Mouse (Mus musculus): ENCODE data around the gene Plk5.

Plk5 gene

GRCm38 (mm10) chr10:80387522-80387959 lies 31.3 kb downstream of the Plk5 start, which contains the start of gene Mex3d:
TSS of gene Mex3d (minus strand) at chr10:80387659.
- DNase-seq (ENCODE audit: low spot score): peak; percentile 81

- no peak for DNase-seq (ENCODE audit: low spot score)
Observed at GRCm38 (mm10) chr10:80388731-80389130, 32.5 kb downstream of the Plk5 start.

GRCm38 (mm10) chr10:80389185-80389708 lies 33.0 kb downstream of the Plk5 start:
- DNase-seq (ENCODE audit: low spot score): no peak

DNA sequence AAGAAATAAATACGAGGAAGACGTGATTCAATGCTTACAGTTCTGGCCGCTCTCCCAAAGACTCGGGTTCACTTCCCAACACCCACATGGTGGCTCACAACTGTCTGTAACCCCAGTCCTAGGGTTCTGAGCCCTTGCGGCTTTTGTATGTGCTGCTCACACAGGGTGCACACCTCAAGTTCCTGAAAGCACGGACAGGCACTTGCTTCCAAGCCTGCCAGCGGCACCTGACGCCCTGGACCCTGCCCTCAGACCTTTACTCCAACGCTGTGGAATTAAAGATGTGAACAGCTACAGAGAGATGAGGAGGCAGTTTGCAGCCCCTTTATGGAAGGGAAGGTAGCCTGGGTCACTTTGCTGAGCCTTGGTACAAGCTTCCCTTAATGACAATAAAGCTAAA lies 34.4 kb downstream of the Plk5 start:
- no peak for DNase-seq (ENCODE audit: low spot score)

DNA sequence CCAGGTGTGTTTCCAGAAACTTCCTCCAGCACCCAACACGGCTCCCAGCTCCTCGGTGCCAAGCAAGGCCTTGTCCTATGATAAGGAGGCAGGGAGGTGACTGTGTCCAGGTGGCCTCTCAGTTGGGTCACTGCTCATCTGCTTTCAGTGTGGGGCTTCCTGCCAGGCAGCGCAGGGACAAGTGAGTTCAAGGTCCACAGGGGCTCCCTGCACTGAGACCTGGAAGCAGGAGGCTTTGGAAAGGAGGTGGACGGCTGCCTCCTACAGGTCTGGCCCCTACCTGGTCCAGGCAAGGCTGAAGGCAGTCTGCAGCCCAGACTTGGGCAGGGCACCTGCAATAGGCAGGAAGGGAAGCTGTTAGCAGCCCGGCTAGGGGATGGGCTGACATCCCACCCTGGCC lies 36.4 kb downstream of the Plk5 start:
- DNase-seq (ENCODE audit: low spot score): no peak

- DNase-seq (ENCODE audit: low spot score): no peak
Observed at GRCm38 (mm10) chr10:80395025-80395627, 38.9 kb downstream of the Plk5 start.

- DNase-seq (ENCODE audit: low spot score): no peak
Observed at GRCm38 (mm10) chr10:80396822-80397523, 40.7 kb downstream of the Plk5 start.

DNA sequence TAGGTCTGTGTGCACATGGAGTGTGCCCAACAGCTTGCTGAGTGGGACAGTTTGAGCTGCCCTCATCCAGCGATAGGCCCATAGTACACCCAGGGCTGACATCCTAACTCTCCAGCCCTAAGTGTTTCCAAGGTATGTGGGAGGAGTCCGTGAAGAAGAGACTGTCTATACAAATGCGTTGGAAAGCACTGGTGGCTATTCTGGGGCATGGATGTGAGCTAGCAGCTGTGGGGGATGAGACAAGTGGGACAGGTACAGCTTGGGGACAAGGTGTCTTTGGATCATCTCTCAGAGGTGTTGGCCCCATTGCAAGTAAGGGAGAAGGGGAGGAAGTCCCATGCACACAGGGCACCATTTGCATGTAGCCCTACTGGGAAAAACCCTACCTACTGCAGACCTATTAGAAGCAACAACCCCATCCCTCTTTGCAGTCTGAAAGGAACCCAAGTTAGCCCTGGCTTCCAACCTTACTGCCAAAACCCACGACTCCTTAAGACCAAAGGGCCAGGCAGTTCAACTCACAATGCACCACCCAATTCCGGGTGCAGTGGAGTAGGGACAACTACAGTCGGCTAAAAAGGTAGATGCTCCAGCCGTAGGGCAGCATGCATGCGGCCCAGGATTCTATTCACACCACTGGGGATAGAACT lies 41.4 kb downstream of the Plk5 start:
- no peak for DNase-seq (ENCODE audit: low spot score)

GRCm38 (mm10) chr10:80398174-80398535 lies 41.9 kb downstream of the Plk5 start:
- no peak for DNase-seq (ENCODE audit: low spot score)

DNA sequence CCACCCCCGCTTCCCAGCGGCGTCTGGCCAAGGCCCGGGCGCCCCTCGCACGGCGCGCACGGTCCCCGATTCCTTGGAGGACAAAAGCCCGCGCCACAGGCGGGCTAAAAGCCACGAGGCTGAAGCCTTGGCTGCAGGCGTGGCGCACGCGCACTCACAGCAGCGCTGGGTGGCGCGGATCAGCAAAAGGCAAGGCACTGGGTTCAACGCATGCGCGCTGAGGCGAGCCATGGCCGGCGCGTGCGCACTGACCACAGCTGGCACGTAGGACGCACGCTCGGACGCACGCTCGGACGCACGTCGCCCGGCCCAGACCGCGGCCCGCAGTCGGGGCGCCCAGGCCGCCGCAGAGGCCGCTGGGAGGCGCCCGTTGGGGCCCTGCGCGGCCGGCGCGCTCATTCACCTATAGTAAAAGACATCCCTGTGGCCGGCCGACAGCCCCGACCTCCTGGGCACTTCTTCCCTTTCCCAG lies 42.5 kb downstream of the Plk5 start:
- DNase-seq (ENCODE audit: low spot score): peak; percentile 98

GRCm38 (mm10) chr10:80399191-80399972 lies 43.1 kb downstream of the Plk5 start, which contains the start of gene Mbd3:
TSS of gene Mbd3 (minus strand) at chr10:80399550.
- DNase-seq (ENCODE audit: low spot score): peak; percentile 100

DNA sequence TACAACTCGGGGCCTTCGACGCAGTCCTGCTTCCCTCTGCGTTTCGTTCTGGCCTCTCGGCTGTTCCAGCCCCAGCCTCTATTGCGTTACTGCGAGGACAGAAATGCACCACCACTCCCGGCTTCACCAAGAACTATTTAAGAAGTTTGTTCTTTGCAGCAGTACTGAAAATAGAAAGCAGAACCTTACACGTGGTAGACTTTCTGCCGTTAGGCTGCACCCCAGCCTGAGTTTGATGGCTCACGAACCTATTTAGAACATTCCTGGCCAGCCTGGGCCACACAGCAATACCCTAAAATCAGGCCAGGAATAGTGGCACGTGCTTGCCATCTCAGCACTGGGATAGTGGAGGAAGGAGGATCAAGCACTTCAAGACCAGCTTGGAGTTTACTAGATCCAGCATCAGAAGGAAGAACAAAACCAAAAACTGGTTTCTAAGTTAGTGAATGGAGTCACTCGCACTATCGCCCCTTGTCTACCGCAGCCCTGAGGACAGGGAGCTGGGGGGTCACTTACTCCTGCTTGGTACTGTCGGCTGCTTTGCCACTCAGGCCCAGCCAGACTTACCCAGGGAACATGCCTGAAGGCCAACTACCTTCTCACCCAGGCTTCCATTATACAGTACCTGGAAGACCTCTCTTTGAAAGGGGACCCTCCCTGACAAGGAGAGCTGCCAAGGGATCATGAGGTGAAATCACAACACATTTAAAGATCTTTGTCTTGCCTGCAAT lies 43.9 kb downstream of the Plk5 start:
- no peak for DNase-seq (ENCODE audit: low spot score)

DNA sequence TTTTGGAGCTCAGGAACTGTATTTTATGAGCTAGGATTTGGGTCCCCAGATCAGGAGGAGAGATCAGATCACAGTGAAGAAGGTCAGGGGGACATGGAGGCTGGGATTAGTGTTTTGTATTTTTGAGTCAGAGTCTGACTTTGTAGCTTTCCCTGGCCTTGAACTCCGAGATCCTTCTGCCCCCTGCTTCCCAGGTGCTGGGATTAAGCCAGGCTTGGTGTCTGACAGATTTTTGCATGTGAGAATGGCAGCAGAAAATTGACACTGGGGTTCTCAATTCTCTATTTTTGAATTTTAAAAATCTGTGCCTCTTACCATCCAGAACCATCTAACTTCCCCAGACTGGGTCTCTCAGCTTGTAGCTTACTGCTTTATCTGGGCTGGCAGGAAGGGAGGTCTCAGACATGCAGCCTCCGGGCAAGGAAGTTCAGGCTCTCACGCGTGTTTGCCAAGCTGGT lies 44.5 kb downstream of the Plk5 start:
- no peak for DNase-seq (ENCODE audit: low spot score)

- DNase-seq (ENCODE audit: low spot score): no peak
Observed at GRCm38 (mm10) chr10:80403044-80403692, 46.9 kb downstream of the Plk5 start.

DNA sequence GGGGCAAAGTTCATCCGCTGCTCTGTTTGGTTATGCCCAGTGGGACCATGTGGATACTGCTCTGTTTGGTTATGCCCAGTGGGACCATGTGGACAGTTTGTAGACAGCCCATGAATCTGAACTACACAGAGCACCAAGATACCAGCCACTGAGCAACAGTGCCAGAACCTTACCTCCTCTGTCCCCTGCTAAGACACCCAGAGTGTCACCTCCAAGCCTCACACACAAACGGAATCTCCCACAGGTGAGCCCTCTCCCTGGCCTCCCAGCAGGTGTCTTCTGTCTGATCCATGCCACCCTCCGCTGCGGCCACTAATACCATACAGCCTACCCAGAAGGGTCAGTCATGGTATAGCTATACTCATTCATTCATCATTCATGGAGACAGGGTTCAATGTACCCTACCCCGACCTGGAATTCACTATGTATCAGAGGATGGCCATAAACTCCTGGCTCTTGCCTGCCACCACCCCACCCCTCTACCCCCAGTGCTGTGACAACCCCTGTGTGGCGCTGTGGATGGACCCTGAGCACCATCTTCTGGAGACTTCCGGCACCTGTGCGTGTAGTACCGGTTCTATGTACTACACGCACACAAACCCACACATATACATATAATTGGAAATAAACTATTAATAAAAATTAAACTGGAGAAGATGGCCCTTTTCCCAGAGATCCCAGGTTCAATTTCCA lies 49.4 kb downstream of the Plk5 start:
- DNase-seq (ENCODE audit: low spot score): no peak

DNA sequence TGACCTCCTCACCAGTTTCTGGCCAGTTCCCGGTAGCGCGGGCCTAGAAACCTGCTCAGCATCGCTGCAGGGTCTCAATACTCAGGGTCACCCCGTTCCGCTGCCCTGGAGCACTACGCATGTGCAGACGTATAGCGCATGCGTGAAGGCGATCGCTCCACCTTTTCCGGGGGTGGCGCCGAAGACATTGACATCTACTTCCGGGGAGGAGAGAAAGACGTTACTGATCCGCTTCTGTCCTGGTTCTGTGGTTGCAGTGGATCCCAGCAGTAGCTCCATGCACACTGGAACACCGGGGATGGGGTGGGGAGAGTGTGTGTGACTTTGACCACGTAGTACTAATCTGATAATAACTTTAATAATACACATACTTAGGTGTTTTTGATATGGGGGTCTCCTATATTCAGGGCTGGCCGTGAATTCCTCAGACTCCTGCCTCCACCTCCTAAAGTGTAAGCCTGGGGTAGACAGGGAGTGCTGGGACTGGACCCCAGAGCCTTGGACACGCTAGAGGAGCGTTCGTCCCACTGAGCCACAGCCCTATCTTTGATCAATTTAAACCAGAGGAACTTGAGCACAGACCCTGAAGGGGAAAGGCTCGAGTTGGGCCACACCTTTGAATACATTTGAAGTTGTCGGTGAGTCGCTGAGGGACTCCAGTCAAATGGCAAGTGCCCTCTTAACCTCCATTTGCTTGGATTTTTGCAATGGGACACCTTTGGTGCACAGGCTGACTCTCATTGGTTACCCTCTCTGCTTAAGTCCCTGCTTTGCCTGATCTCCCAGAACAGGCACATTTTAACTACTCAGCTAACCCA lies 50.6 kb downstream of the Plk5 start, which contains the start of gene Uqcr11:
Gene Uqcr11, minus strand, starts transcription at position 147 of the 818 bp plus-strand sequence.
- peak; percentile 91 for DNase-seq (ENCODE audit: low spot score)

- no peak for DNase-seq (ENCODE audit: low spot score)
Observed at GRCm38 (mm10) chr10:80407924-80408323, 51.7 kb downstream of the Plk5 start.

- no peak for DNase-seq (ENCODE audit: low spot score)
Observed at GRCm38 (mm10) chr10:80412656-80413541, 56.6 kb downstream of the Plk5 start.
